Mouse (Mus musculus): ENCODE measurements around the gene Tmcc3. TPM values are rescaled to one million over a fixed set of nuclear protein-coding genes. Genes with fewer than 3 reads are reported as not detected.

The Tmcc3 gene
- total RNA-seq, 2 experiments from 2014 or later: 0.34 to 0.38 TPM

- ATAC-seq (replicated peaks; ENCODE audit: low FRiP score, poor library complexity, severe bottlenecking): no peak
Measured at GRCm38 (mm10) chr10:94605491-94605890, 293.7 kb downstream of the Tmcc3 start.

GRCm38 (mm10) chr10:94609309-94609777, 297.6 kb downstream of the Tmcc3 start:
- peak; percentile 64; the same call in 1 of the 2 replicates for ATAC-seq (replicated peaks; ENCODE audit: low FRiP score, poor library complexity, severe bottlenecking)

GRCm38 (mm10) chr10:94611228-94611968, 299.6 kb downstream of the Tmcc3 start:
- no peak for ATAC-seq (replicated peaks; ENCODE audit: low FRiP score, poor library complexity, severe bottlenecking)

DNA sequence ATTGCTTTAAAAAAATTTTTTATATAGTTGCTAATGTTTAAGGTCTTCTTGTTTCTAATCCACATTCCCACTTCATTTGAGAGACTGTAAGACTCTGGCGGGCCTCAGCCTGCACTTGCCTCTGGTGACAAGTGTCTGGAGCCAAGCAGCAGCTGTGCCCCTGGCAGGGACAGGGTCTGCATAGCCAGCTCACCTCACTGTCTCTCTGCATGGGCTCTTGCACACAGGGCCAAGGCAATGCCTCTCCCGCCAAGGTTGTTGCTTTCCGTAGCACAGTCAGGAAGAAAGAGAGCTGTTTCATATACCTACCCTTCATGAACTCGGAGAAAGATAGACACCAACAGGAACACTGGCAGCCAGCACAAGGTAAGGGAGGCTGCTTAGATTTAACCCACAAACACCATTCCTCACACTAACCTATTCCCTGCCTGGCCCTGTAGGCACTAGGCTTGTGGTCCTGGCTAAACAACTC, 300.3 kb downstream of the Tmcc3 start:
- ATAC-seq (replicated peaks; ENCODE audit: low FRiP score, poor library complexity, severe bottlenecking): no peak

DNA sequence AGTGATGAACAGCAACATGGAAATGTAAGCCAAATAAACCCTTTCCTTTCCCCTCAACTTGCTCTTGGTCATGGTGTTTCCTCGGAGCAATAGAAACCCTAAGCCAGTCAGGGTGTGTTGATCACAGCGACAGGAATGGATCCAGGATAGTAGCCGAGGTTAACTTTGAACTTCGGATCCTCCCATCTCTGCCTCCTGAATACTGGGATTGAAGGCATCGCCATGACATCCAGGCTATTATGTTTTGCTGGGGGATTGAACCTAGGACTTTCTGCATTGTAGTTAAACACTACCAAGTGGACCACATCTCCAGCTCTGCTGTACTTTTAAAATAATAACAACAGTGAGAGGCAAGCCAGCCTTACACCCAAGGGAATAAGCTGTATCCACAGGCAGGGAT, 307.8 kb downstream of the Tmcc3 start:
- ATAC-seq (replicated peaks; ENCODE audit: low FRiP score, poor library complexity, severe bottlenecking): no peak

GRCm38 (mm10) chr10:94620561-94620960, 308.8 kb downstream of the Tmcc3 start:
- no peak for ATAC-seq (replicated peaks; ENCODE audit: low FRiP score, poor library complexity, severe bottlenecking)

DNA sequence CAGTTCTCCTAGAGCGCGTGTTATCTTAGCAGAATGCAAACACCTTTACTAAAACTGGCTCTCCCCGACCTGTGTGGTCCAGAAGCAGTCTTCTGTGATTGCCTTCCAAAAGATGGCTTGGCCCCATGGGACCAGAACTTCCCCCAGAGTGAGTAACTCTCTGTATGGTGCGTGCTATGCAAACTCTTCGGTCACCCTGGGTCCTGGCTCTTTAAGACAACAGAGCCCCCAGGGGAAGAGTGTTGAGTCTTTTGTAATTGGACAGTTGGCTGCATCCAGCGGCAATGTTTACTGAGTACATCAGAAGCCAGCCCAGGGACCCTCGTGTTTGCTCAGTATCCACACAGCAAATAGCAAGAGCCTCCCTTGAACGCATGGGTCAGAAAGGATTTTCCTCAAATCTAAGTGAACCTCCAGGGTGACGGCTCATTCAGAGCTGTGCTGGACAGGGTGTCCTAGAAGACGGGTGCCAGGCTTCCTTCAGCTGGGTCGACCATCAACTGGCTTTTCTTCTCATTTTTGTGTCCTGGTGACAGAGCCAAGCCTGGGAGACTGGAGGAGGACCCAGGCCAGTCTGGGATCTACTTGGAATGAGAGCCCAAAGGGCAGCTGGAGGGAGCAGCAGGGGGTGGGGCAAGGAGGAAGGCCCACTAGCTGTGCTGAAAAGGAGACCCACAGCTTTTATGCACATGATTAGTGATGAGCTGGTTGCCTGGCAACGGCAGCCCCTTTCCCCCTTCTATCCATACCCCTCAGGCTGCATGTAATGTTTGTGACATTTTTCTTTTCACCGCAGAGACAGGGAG, 309.9 kb downstream of the Tmcc3 start:
- ATAC-seq (replicated peaks; ENCODE audit: low FRiP score, poor library complexity, severe bottlenecking): no peak

GRCm38 (mm10) chr10:94622281-94622680, 310.5 kb downstream of the Tmcc3 start:
- ATAC-seq (replicated peaks; ENCODE audit: low FRiP score, poor library complexity, severe bottlenecking): no peak

- no peak for ATAC-seq (replicated peaks; ENCODE audit: low FRiP score, poor library complexity, severe bottlenecking)
Measured at GRCm38 (mm10) chr10:94622828-94623227, 311.1 kb downstream of the Tmcc3 start.

DNA sequence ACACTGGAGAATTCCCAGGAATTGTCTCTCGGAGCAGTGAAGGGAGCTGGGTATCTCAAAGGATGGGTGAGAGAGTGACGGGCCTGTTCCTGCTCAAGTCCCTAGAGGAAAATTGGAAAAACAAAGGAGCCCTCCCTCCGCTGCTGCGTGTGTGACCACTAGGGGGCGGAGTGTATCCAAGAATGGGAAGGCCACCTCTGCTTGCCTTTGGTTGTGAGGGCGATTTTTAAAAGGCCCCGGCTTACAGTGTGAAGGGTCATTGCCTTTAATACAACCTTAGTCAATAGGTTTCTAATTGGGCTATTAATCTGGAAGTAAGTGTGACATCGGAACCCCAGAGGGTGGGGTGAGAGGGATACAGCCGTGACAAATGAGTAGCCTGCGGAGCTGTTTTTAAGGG, 311.9 kb downstream of the Tmcc3 start:
- peak; percentile 80; the same call in 1 of the 2 replicates for ATAC-seq (replicated peaks; ENCODE audit: low FRiP score, poor library complexity, severe bottlenecking)

GRCm38 (mm10) chr10:94625036-94625435, 313.3 kb downstream of the Tmcc3 start:
- ATAC-seq (replicated peaks; ENCODE audit: low FRiP score, poor library complexity, severe bottlenecking): no peak

DNA sequence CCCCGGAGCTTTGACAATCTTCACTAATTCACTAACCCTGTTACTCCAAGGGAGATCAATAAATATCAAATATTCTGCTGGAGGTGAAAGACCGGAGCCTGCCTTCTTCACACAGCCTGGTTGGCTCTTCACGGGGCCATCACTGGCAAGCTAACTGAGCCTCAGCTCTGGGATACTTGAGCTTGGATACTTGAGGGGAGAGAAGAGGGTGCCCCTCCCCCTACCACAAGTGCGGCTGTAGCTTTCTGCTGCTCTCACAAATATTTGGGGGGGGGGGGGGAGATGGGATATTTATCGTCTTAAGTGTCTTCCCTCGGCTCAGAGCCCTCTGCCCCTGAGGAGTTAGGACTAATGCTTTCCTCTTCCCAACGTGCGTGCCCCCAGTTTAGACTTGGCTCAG, 313.9 kb downstream of the Tmcc3 start:
- ATAC-seq (replicated peaks; ENCODE audit: low FRiP score, poor library complexity, severe bottlenecking): no peak

DNA sequence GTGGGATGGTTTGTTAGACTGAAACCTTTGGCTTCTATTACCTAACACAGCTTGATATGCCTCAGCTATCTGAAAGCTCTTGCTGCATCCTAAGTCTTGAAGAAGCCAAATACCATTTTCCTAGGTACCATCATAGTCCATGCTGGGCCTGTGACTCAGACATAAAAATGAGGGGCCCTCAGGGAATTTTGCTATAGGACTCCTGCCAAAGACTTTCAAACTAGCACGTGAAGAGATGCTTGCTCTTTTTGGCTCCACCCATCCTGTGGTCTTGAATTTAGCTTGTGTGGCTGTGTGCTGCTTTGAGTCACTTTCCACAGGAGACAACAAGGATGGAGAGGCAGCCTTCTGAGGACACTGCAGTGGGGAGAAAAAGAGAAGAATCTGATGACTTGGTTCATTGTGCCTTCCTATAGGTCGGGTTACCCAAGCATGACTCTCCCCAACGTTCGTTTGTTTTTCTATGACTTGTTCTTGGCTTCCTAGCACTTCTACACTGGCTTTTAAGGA, 319.1 kb downstream of the Tmcc3 start:
- ATAC-seq (replicated peaks; ENCODE audit: low FRiP score, poor library complexity, severe bottlenecking): no peak

GRCm38 (mm10) chr10:94631541-94632113, 319.9 kb downstream of the Tmcc3 start:
- ATAC-seq (replicated peaks; ENCODE audit: low FRiP score, poor library complexity, severe bottlenecking): no peak

DNA sequence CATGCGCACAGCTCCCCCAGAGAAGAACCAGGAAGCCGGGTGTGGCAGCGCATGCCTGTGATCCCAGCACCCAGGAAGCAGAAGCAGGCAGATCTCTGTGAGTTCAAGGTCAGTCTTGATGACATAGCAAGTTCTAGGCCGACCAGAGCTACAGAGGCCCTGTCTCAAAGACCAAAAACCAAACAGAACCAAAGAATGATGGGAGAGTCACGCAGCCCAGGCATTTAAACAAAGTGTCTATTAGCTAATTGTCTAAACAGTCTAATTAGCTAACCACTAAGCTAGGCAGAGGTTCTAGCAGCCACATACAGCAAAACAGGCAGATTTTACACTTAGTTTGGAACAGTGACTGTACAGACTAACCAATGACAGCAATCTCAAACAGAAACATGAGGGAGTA, 320.5 kb downstream of the Tmcc3 start:
- no peak for ATAC-seq (replicated peaks; ENCODE audit: low FRiP score, poor library complexity, severe bottlenecking)

GRCm38 (mm10) chr10:94638599-94638998, 326.9 kb downstream of the Tmcc3 start:
- no peak for ATAC-seq (replicated peaks; ENCODE audit: low FRiP score, poor library complexity, severe bottlenecking)

DNA sequence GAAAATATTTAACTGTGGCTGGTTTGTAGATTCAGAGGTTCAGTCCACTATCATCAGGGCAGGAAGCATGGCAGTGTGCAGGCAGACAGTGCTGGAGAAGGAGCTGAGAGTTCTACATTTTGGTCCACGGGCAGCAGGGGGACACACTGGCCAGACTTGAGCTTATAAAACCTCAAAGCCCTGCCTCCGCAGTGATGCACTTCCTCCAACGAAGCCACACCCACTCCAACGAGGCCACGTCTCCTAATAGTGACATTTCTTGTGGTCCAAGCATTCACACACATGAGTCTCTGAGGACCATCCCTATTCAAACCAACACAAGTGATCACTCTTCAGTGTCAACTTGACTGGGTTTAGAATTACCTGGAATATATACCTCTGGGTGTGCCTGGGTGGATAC, 327.5 kb downstream of the Tmcc3 start:
- ATAC-seq (replicated peaks; ENCODE audit: low FRiP score, poor library complexity, severe bottlenecking): no peak

GRCm38 (mm10) chr10:94640067-94640466, 328.3 kb downstream of the Tmcc3 start:
- ATAC-seq (replicated peaks; ENCODE audit: low FRiP score, poor library complexity, severe bottlenecking): no peak

Measured in erythroblast, adult 5-6 weeks (primary cell).